Mouse (Mus musculus) small intestine, adult 2 months (tissue): ENCODE results near the gene Ucp3. TPM values are rescaled to one million over a fixed set of nuclear protein-coding genes. Genes with fewer than 3 reads are reported as not detected.
A peak's percentile ranks its signal among the peaks of the same experiment; 100 is the strongest.

Experiments used
- H3K27ac ChIP-seq: fragments of 200-500 bp; 2 replicates; pipeline ENCODE4 v1.5.1; 2012; ENCODE audit warnings: low read depth, low read length, control low read depth, inconsistent platforms; ENCODE audit not compliant: insufficient read depth
- H3K27me3 ChIP-seq: fragments of 200-500 bp; 2 replicates; pipeline ENCODE4 v1.6.1; 2012; ENCODE audit warnings: mild to moderate bottlenecking, moderate library complexity, low read length, inconsistent platforms; ENCODE audit not compliant: control insufficient read depth, insufficient read depth
- H3K36me3 ChIP-seq: fragments of 200-500 bp; 2 replicates; pipeline ENCODE4 v1.6.1; 2012; ENCODE audit warnings: mild to moderate bottlenecking, low read length, control low read depth, inconsistent platforms; ENCODE audit not compliant: control insufficient read depth, insufficient read depth
- H3K4me1 ChIP-seq: fragments of 200-500 bp; 2 replicates; pipeline ENCODE4 v1.6.1; 2012; ENCODE audit warnings: low read length, inconsistent platforms, mixed read lengths; ENCODE audit not compliant: control insufficient read depth, insufficient read depth, insufficient read length
- H3K4me3 ChIP-seq: fragments of 200-500 bp; 2 replicates; pipeline ENCODE4 v1.5.1; 2012; ENCODE audit warnings: low read depth, mild to moderate bottlenecking, control low read depth, inconsistent platforms, low read length, moderate library complexity
- CTCF ChIP-seq: fragments of 200-500 bp; IDR thresholded peaks from 2 replicates; pipeline ENCODE4 v1.5.1; 2012; ENCODE audit warnings: low read depth, mild to moderate bottlenecking, control low read depth, inconsistent platforms, low read length, moderate library complexity, mixed read lengths; ENCODE audit not compliant: insufficient replicate concordance, insufficient read length; ENCODE audit errors: extremely low read depth
- POLR2A ChIP-seq: fragments of 200-500 bp; IDR thresholded peaks from 2 replicates; pipeline ENCODE4 v1.6.1; 2012; ENCODE audit warnings: low read depth, mild to moderate bottlenecking, control low read depth, inconsistent platforms, low read length, moderate library complexity
- WGBS: fragments of 180-500 bp; shearing (Covaris S2); methylation state at CpG from one replicate; pipeline ENCODE4 v1.1.7; 2018; 5-methylcytosine and 5-hydroxymethylcytosine counted together
- polyA plus RNA-seq: library from polyadenylated mRNA; depleted of rRNA; stranded (reverse); fragments of >200 nt; gene quantifications from 2 replicates; pipeline ENCODE4 v1.2.3, GENCODE M21; 2012

Ucp3 gene
- polyA plus RNA-seq, 1 experiment: 0.23 TPM

DNA sequence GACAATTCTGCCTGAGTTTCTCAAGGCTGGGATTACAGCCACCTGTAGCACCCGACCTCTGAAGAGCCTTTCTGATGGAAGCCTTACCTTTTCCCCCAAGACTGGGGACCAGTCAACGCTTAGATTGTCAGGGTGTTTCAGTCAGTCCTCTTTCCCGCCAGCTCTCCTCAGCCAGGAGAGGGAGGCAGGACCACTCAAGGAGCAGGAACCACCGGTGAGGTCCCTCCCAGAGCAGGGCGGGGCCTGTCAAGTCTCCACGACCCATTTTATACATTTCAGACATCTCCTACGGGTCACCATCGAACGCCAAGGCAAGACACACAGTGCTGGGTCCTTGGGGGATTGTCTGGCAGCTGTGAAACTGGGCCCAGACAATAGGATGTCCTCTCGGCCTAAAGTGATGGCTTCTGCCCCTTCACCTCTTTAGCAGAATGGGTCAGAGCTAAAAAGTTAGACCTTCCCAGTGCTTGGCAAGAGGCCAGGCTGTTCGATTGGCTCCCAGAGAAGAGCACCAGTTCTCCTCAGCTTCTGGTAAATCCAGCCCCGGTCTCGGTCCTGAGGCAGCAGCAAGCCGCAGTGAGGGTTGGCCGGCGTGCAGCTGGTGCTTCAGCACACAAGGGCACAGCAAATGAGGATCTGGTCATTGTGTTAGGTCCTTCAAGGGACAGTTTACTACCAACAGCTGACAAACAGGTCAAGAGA lies 27.6 kb downstream of the Ucp3 start:
- TF ChIP-seq POLR2A: no peak
- TF ChIP-seq CTCF: no peak
- 41% methylated on average over 16 of the region's 16 CpGs for whole genome bisulfite sequencing
- no peak overlapping the region for H3K4me3 ChIP-seq
- no peak overlapping the region; the same call in 1 of the 2 replicates for H3K27ac ChIP-seq
- peaks cover 32% of the 10 kb centered on the region for H3K4me1 ChIP-seq
- no peaks in the 10 kb centered on the region for H3K27me3 ChIP-seq
- H3K36me3 ChIP-seq: peaks cover 48% of the 10 kb centered on the region

DNA sequence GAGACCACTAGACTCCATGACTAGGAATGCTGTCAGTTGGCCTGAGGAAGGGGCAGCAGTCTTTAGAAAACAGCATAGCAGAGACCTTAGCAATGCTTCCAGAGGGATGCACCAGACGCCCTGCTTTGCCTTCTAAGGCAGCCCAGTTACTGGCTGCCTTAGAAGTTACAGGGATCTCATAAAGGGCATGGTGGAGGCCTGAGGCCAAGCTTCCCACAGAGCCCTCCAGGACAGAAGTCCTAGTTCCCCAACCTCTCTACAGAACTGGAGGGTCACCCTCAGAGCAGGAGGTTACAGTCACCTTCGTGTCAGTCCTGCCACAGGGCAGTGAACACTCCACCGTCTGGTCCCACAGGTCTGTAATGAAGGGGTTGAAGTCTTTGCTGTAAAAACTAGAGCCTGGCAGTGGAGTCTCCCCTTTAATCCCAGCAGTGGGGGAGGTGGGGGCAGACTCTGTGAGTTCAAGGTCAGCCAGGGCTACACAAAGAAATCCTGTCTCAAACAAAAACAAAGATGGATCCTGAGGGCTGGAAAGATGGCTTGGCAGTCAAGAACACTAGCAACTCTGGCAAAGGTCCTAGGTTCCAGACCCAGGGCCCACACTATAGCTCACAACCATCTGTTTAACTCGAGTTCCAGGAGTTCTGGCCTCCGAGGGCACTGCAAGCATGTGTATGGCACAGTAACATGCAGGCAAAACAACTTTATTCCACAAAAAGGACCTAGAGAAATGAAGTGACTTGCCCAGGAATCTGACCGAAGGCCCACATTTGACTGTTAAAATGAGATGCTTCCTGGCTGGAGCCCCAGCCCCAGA lies 28.4 kb downstream of the Ucp3 start:
- TF ChIP-seq CTCF: no peak
- no peak for TF ChIP-seq POLR2A
- Histone ChIP-seq H3K27ac (no peak overlapping the region), H3K36me3 (peaks cover 43% of the 10 kb centered on the region), H3K4me3 (no peak overlapping the region), H3K4me1 (peaks cover 28% of the 10 kb centered on the region), H3K27me3 (no peaks in the 10 kb centered on the region)
- 34% methylated on average over 6 of the region's 6 CpGs for WGBS

DNA sequence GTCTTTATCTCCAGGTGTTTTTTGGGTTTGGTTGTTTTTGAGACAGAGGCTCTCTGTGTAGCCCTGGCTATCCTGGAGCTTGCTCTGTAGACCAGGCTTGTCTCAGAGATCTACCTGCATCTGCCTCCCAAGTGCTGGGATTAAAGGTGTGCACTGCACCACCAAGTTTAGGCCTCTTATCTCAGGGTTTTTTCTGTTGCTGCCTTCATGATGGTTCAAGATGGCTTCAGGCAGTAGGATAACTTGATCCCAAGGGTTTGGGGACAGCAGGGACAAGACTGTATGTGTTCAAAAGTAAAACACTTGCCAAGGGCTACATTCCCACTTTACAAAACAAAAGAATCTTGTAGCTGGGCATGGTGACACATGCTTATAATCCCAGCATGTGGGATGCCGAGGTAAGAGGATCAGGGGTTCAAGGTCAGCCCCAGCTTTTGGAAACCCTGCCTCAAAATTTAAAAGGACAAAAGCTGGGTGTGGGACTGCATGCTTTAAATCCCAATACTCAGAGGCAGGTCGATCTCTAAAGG lies 29.1 kb downstream of the Ucp3 start:
- peaks cover 21% of the 10 kb centered on the region for H3K4me1 ChIP-seq
- TF ChIP-seq CTCF (no peak), POLR2A (no peak)
- H3K27ac ChIP-seq: no peak overlapping the region
- H3K4me3 ChIP-seq: no peak overlapping the region
- WGBS: 12% methylated on average over 2 of the region's 2 CpGs
- peaks cover 36% of the 10 kb centered on the region for H3K36me3 ChIP-seq
- no peaks in the 10 kb centered on the region for H3K27me3 ChIP-seq

DNA sequence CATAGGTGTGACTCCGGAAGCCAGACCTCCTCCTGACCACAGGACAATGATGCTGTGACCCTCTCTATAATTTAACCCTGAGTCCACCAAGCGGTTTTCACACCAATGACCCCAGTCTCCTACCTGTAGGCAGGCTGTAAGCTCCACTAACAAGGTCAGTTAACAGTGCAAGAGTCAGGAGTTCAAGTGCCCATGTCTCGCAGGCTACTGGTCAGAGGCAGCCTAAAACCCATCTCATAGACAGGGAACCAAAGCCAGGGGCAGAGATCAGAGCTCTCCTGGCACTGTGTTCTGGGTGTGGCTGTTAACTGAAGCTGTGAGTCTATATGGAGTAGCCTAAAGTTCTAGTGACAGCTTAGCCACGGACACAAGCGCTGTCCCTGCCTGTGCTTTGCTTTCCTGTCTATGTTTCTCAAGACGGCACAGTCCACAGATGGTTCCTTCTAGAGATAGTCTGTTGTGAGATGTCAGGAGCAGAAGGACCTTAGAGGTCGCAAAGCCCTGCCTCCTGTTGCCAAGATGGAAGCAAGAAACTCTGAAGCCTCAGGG lies 29.7 kb downstream of the Ucp3 start:
- 27% methylated on average over 7 of the region's 7 CpGs for WGBS
- Histone ChIP-seq H3K4me3 (no peak overlapping the region), H3K27ac (no peak overlapping the region), H3K36me3 (peaks cover 31% of the 10 kb centered on the region), H3K27me3 (no peaks in the 10 kb centered on the region), H3K4me1 (peaks cover 19% of the 10 kb centered on the region)
- TF ChIP-seq CTCF: no peak

GRCm38 (mm10) chr7:100503076-100503475 lies 30.3 kb downstream of the Ucp3 start:
- Histone ChIP-seq H3K4me1 (peaks cover 19% of the 10 kb centered on the region), H3K27ac (no peak overlapping the region), H3K27me3 (no peaks in the 10 kb centered on the region), H3K36me3 (peaks cover 24% of the 10 kb centered on the region), H3K4me3 (no peak overlapping the region)
- WGBS: 32% methylated on average over 5 of the region's 5 CpGs
- TF ChIP-seq CTCF (no peak), POLR2A (no peak)

DNA sequence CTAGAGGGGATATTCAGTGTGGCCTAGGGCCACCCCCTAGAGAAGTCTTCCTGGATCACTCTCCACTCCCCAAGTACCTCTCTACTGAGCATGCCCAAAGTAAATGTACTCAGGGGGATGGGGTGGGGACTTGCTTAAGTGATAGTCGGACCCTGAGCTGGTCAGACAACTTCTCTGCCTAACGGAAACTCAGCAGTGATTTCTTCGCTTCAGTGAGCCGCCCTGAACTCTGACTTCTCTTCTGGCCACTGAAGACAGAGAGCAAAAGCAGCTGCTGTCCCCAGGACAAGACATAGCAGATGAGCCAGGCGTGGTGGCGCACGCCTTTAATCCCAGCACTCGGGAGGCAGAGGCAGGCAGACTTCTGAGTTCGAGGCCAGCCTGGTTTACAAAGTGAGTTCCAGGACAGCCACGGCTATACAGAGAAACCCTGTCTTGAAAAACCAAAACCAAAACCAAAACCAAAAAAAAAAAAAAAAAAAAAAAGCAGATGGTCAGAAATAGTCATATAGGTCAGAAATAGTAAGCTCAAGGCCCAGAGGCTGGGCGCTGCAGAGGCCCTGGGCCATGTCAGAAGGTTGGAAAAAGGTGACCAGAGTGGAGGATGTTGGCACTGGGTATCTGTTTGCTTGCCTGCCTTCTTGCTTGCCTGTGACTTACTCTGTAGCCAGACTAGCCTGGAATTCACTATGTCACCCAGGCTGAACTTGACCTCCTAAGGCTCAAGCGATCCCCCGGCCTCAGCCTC lies 32.1 kb downstream of the Ucp3 start:
- no peak overlapping the region for H3K4me3 ChIP-seq
- peaks cover 6% of the 10 kb centered on the region for H3K36me3 ChIP-seq
- H3K4me1 ChIP-seq: peaks cover 19% of the 10 kb centered on the region
- TF ChIP-seq POLR2A (no peak), CTCF (no peak)
- H3K27me3 ChIP-seq: no peaks in the 10 kb centered on the region
- no peak overlapping the region for H3K27ac ChIP-seq
- WGBS: 42% methylated on average over 13 of the region's 13 CpGs

- WGBS: 43% methylated on average over 4 of the region's 4 CpGs
- peaks cover 17% of the 10 kb centered on the region for H3K4me1 ChIP-seq
- TF ChIP-seq POLR2A (0 out of 2 replicates have a peak, but pooled peaks have one; percentile 14), CTCF (peak; percentile 12; the same call in 1 of the 2 replicates)
- H3K27me3 ChIP-seq: no peaks in the 10 kb centered on the region
- no peaks in the 10 kb centered on the region for H3K36me3 ChIP-seq
- H3K4me3 ChIP-seq: no peak overlapping the region
- H3K27ac ChIP-seq: no peak overlapping the region
Observed at GRCm38 (mm10) chr7:100506494-100506893, 33.7 kb downstream of the Ucp3 start.
